Mouse (Mus musculus): ENCODE data around the gene Tpgs1. TPM values are rescaled to one million over a fixed set of nuclear protein-coding genes. Genes with fewer than 3 reads are reported as not detected.
"Not testable (repeated sequence)": the region's sequence is repeated elsewhere in the genome, so short reads cannot be mapped to it uniquely, and the experiment has no call there.

Tpgs1 gene
- total RNA-seq, 2 experiments from 2014 or later, result 15.5 to 18.0 TPM

- no peak for DNase-seq
Measured at GRCm38 (mm10) chr10:79691986-79692548, 22.9 kb downstream of the Tpgs1 start.

- no peak for DNase-seq
Measured at GRCm38 (mm10) chr10:79693580-79694378, 24.6 kb downstream of the Tpgs1 start.

GRCm38 (mm10) chr10:79694379-79694655, 25.1 kb downstream of the Tpgs1 start:
- peak in 1 of 2 experiments; percentile 34 for DNase-seq

- DNase-seq, result peak; percentile 89 to 90
Measured at GRCm38 (mm10) chr10:79695231-79696128, 26.3 kb downstream of the Tpgs1 start.

- peak in 1 of 2 experiments; percentile 68 for DNase-seq
Measured at GRCm38 (mm10) chr10:79696129-79696651, 27.0 kb downstream of the Tpgs1 start.

GRCm38 (mm10) chr10:79697916-79698315, 28.7 kb downstream of the Tpgs1 start:
- DNase-seq, result peak in 1 of 2 experiments; percentile 36

- no peak for DNase-seq
Measured at GRCm38 (mm10) chr10:79698459-79698858, 29.3 kb downstream of the Tpgs1 start.

GRCm38 (mm10) chr10:79700676-79701075, 31.5 kb downstream of the Tpgs1 start:
- DNase-seq, result peak in 1 of 2 experiments; percentile 54

GRCm38 (mm10) chr10:79701443-79702129, 32.4 kb downstream of the Tpgs1 start:
- DNase-seq, result peak; percentile 81 to 89

GRCm38 (mm10) chr10:79702970-79703369, 33.8 kb downstream of the Tpgs1 start:
- not testable (repeated sequence) for DNase-seq

- DNase-seq, result no peak
Measured at GRCm38 (mm10) chr10:79703541-79703940, 34.4 kb downstream of the Tpgs1 start.

- DNase-seq, result peak; percentile 98 to 99
Measured at GRCm38 (mm10) chr10:79704065-79704969, 35.1 kb downstream of the Tpgs1 start, which contains the start of gene Bsg. Gene Bsg, plus strand, starts transcription at chr10:79704491.

- no peak for DNase-seq
Measured at GRCm38 (mm10) chr10:79704970-79705360, 35.8 kb downstream of the Tpgs1 start.

GRCm38 (mm10) chr10:79705951-79706350, 36.8 kb downstream of the Tpgs1 start:
- no peak for DNase-seq

- DNase-seq, result peak; percentile 42 to 43
Measured at GRCm38 (mm10) chr10:79706406-79707094, 37.4 kb downstream of the Tpgs1 start.

GRCm38 (mm10) chr10:79707162-79707561, 38.0 kb downstream of the Tpgs1 start:
- DNase-seq, result no peak

GRCm38 (mm10) chr10:79707759-79708158, 38.6 kb downstream of the Tpgs1 start:
- no peak for DNase-seq

GRCm38 (mm10) chr10:79708668-79709067, 39.5 kb downstream of the Tpgs1 start:
- peak in 1 of 2 experiments; percentile 30 for DNase-seq

GRCm38 (mm10) chr10:79709307-79709706, 40.1 kb downstream of the Tpgs1 start:
- DNase-seq, result no peak

- DNase-seq, result peak in 1 of 2 experiments; percentile 31
Measured at GRCm38 (mm10) chr10:79712029-79712428, 42.9 kb downstream of the Tpgs1 start.

Data from heart, adult 18-20 months (tissue).